Mouse (Mus musculus): ENCODE measurements around the gene a.

- TF ChIP-seq POLR2A (IDR thresholded peaks at IDR 0.05; ENCODE audit: insufficient read depth, low read depth, low read length) = no peak
- TF ChIP-seq CTCF (IDR thresholded peaks at IDR 0.05; ENCODE audit: insufficient read depth, low read depth, low read length) = no peak
Measured at GRCm38 (mm10) chr2:155080179-155080530, 289.0 kb downstream of the a start.
